Mouse (Mus musculus): ENCODE measurements around the gene Timm8a1. TPM values are rescaled to one million over a fixed set of nuclear protein-coding genes. Genes with fewer than 3 reads are reported as not detected.

Timm8a1 gene
- polyA plus RNA-seq (2014; fragmentation: Nextera tagmentation; extraction: Ambion mirVana): 53.8 and 55.2 TPM in 2 replicates

DNA sequence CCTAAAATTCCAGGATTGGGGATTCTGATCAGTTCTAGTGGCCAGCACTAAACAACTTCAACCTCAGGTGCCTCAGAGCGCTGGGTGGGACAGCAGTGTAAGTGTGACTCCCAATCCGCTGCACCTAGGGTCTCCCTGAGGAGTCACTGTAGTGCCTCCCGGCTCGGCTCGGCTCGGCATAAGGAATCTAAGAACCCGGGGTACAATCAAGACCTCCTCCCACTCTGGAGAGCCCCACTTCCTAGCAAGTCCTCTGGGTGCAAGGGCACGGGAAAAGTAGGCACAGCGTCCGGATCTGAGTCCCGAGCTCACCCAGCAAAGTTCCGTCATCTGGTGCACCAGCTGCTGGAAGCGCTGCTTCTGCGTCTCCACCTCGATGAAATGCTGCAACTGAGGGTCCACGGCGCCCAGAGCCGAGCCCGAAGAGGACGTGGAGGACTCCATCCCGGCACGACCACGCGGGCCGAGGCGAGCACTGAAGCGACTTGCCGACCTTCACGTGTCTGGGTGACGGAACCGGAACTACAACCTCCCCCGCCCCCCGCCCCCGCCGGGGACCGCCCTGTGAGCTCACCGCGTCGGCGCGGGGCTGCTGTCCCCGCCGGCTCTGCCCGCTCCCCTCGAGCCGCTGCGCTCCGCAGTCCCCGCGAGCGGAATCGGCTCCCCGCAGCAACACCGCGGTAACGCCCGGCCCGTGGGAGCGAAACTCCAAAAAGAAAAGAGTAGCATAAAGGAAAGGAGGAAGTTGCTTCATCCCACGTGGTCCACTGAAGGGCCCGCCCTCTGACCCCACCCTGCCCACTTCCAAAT is at the start of gene Timm8a1:
Timm8a1 (minus strand) TSS at position 721 of the 810 bp plus-strand sequence.
- Histone ChIP-seq H3K4me3 (ENCODE audit: low read depth, low read length) (peak within 1 kb of the TSS; percentile 43), H3K9me3 (replicated peaks; ENCODE audit: control insufficient read depth, low read length) (no peaks in the 10 kb centered on the region), H3K27ac (ENCODE audit: low read depth, low read length) (no peak within 1 kb of the TSS; the same call in 1 of the 2 replicates), H3K4me1 (ENCODE audit: control insufficient read depth, insufficient read depth, low read length) (no peaks in the 10 kb centered on the region), H3K9ac (ENCODE audit: low read length) (peak within 1 kb of the TSS; percentile 56), H3K36me3 (ENCODE audit: control insufficient read depth, insufficient read depth, low read length) (0 out of 2 replicates have a peak, but pooled peaks cover 3% of the 10 kb centered on the region), H3K27me3 (replicated peaks; ENCODE audit: control insufficient read depth, insufficient read depth, low read length) (no peaks in the 10 kb centered on the region), H3K4me2 (ENCODE audit: low read length) (peak within 1 kb of the TSS; percentile 57)
- 34% methylated on average over 44 of the region's 61 CpGs for WGBS
- DNase-seq (ENCODE audit: low spot score) (peak; percentile 54), ATAC-seq (peak; percentile 96)

DNA sequence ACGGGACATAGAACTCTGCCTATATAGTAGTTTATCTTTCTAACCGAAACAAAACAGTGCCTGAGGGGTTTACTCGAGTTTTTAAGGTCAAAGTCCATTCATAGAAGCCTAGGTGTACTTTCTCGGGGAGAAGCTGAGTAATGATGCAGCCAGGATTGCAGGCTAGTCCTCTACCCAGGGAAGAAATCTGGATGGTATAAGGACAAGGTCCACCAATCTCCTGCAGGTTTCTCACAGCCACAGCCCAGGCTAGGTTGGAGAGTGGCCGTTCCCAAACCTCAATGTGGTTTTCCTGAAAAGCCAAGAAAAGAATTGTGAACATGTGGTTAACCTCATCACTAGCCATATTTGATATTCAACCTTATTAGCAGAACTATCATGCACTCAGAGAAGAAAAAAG is 48.2 kb upstream of the Timm8a1 start:
- no peaks in the 10 kb centered on the region for H3K27me3 ChIP-seq (replicated peaks; ENCODE audit: control insufficient read depth, insufficient read depth, low read length)
- H3K4me1 ChIP-seq (ENCODE audit: control insufficient read depth, insufficient read depth, low read length): no peaks in the 10 kb centered on the region; the same call in none of the 2 replicates
- ATAC-seq (no peak), DNase-seq (ENCODE audit: low spot score) (no peak)
- no peak overlapping the region for H3K9ac ChIP-seq (ENCODE audit: low read length)
- WGBS: 70% methylated on average over 5 of the region's 5 CpGs
- peaks cover 12% of the 10 kb centered on the region; the same call in 1 of the 2 replicates for H3K36me3 ChIP-seq (ENCODE audit: control insufficient read depth, insufficient read depth, low read length)
- no peaks in the 10 kb centered on the region for H3K9me3 ChIP-seq (replicated peaks; ENCODE audit: control insufficient read depth, low read length)
- H3K4me3 ChIP-seq (ENCODE audit: low read depth, low read length): no peak overlapping the region
- no peak overlapping the region for H3K27ac ChIP-seq (ENCODE audit: low read depth, low read length)
- H3K4me2 ChIP-seq (ENCODE audit: low read length): no peak overlapping the region

DNA sequence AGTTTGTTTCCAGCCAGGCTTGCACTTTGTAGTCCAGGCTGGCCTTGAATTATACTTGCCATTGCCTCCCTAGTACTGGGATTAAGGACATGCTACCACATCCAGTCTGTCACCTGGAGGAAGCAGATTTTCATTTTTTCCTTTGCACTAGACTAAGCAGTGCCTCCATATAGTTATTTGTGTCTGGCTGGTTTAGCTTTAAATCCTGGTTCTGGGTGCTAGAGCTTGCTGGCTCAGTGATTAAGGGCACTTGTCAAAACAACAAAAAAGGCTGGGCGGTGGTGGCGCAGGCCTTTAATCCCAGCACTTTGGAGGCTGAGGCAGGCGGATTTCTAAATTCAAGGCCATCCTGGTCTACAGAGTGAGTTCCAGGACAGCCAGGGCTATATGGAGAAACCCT is 47.3 kb upstream of the Timm8a1 start:
- Histone ChIP-seq H3K27ac (ENCODE audit: low read depth, low read length) (no peak overlapping the region), H3K36me3 (ENCODE audit: control insufficient read depth, insufficient read depth, low read length) (peaks cover 12% of the 10 kb centered on the region; the same call in 1 of the 2 replicates), H3K4me3 (ENCODE audit: low read depth, low read length) (no peak overlapping the region), H3K9ac (ENCODE audit: low read length) (no peak overlapping the region), H3K9me3 (replicated peaks; ENCODE audit: control insufficient read depth, low read length) (no peaks in the 10 kb centered on the region), H3K27me3 (replicated peaks; ENCODE audit: control insufficient read depth, insufficient read depth, low read length) (no peaks in the 10 kb centered on the region), H3K4me2 (ENCODE audit: low read length) (no peak overlapping the region), H3K4me1 (ENCODE audit: control insufficient read depth, insufficient read depth, low read length) (no peaks in the 10 kb centered on the region; the same call in none of the 2 replicates)
- DNase-seq (ENCODE audit: low spot score) (no peak), ATAC-seq (no peak)
- 82% methylated on average over 3 of the region's 3 CpGs for WGBS

DNA sequence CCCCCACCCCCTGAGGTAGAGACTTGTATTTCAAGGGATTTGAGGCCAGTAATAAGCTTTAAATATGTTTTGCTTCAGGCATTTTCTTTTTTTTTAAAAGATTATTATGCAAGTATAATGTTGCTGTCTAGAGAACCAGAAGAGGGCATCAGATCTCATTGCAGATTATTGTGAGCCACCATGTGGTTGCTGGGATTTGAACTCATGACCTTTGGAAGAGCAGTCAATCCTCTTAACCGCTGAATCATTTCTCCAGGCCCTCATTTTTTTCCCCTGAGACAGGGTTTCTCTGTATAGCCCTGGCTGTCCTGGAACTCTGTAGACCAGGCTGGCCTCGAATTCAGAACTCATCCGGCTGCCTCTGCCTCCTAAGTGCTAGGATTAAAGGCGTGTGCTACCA is 46.6 kb upstream of the Timm8a1 start:
- no peak for DNase-seq (ENCODE audit: low spot score)
- H3K36me3 ChIP-seq (ENCODE audit: control insufficient read depth, insufficient read depth, low read length): peaks cover 12% of the 10 kb centered on the region; the same call in 1 of the 2 replicates
- no peaks in the 10 kb centered on the region; the same call in none of the 2 replicates for H3K4me1 ChIP-seq (ENCODE audit: control insufficient read depth, insufficient read depth, low read length)
- ATAC-seq: no peak
- H3K4me3 ChIP-seq (ENCODE audit: low read depth, low read length): no peak overlapping the region
- no peaks in the 10 kb centered on the region for H3K27me3 ChIP-seq (replicated peaks; ENCODE audit: control insufficient read depth, insufficient read depth, low read length)
- WGBS: 86% methylated on average over 4 of the region's 4 CpGs
- H3K9me3 ChIP-seq (replicated peaks; ENCODE audit: control insufficient read depth, low read length): no peaks in the 10 kb centered on the region
- no peak overlapping the region for H3K9ac ChIP-seq (ENCODE audit: low read length)
- H3K4me2 ChIP-seq (ENCODE audit: low read length): no peak overlapping the region
- H3K27ac ChIP-seq (ENCODE audit: low read depth, low read length): no peak overlapping the region

DNA sequence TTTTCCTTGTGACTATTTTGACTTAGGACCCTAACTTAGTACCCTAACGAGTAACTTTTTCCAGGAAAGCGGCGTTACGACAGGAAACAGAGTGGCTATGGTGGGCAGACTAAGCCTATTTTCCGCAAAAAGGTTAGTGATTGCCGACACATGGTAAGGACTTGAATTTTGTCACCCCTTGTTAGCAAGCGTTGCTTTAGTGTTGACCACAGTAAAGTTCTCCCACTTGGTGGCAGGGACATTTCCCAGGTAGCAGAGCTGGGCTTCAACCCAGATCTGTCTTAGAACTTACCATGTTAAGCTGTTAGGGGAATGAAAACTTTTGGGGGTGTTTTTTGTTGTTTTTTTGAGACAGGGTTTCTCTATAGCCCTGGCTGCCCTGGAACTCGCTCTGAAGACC is 44.8 kb upstream of the Timm8a1 start:
- peak overlapping the region; percentile 41 for H3K4me3 ChIP-seq (ENCODE audit: low read depth, low read length)
- H3K4me2 ChIP-seq (ENCODE audit: low read length): peak overlapping the region; percentile 55
- DNase-seq (ENCODE audit: low spot score) (no peak), ATAC-seq (no peak)
- H3K27me3 ChIP-seq (replicated peaks; ENCODE audit: control insufficient read depth, insufficient read depth, low read length): no peaks in the 10 kb centered on the region
- H3K36me3 ChIP-seq (ENCODE audit: control insufficient read depth, insufficient read depth, low read length): peaks cover 12% of the 10 kb centered on the region; the same call in 1 of the 2 replicates
- no peak overlapping the region for H3K27ac ChIP-seq (ENCODE audit: low read depth, low read length)
- peak overlapping the region; percentile 69 for H3K9ac ChIP-seq (ENCODE audit: low read length)
- no peaks in the 10 kb centered on the region for H3K9me3 ChIP-seq (replicated peaks; ENCODE audit: control insufficient read depth, low read length)
- H3K4me1 ChIP-seq (ENCODE audit: control insufficient read depth, insufficient read depth, low read length): no peaks in the 10 kb centered on the region; the same call in none of the 2 replicates
- WGBS: 54% methylated on average over 8 of the region's 8 CpGs

DNA sequence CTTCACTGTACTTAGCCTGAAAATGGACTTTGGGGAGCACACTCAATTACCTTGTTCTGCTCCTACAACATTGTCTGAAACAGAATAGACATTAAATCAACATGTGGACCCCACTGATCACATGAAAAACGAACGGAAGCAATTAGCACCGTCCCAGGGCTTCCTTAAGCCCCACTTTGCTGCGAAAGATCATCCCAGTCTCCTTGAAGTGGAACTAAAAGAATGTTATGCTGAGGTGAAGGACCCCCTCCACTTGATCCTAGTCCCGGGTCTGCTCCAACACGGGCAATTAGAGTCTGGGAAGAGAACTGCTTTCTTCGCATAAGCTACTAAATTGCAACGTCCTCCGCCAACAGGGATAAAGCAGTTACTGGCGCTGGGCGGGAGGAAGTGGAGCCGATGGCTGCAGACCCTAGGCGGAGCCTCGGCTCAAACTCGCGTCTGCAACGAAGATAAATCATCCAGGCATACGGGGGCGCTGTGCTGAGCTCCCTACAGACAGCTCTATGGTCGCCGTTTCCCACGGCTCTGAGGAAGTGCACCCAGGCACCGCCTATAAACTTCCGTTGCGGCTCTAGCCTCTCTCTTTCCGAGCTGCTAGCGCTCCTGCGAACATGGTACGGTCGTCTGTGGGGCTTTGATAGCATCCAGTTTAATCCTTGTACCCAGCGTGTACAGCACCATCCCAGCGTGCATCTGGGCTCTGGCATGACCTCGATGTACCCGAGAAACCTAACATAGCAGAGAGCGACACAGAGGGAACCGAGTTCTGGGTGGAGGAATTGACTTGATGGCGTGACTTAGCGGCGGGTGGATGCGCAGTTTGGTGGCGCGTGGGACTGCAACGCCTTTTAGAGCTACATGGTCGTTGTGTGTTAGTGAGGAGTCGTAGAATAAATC is 43.7 kb upstream of the Timm8a1 start, which contains the start of gene Rpl36a:
Rpl36a (plus strand) TSS at position 552 of the 900 bp plus-strand sequence.
- Histone ChIP-seq H3K27ac (ENCODE audit: low read depth, low read length) (peak within 1 kb of the TSS; percentile 83), H3K4me2 (ENCODE audit: low read length) (peak within 1 kb of the TSS; percentile 55), H3K27me3 (replicated peaks; ENCODE audit: control insufficient read depth, insufficient read depth, low read length) (no peaks in the 10 kb centered on the region), H3K9ac (ENCODE audit: low read length) (peak within 1 kb of the TSS; percentile 69), H3K36me3 (ENCODE audit: control insufficient read depth, insufficient read depth, low read length) (peaks cover 12% of the 10 kb centered on the region; the same call in 1 of the 2 replicates), H3K9me3 (replicated peaks; ENCODE audit: control insufficient read depth, low read length) (no peaks in the 10 kb centered on the region), H3K4me1 (ENCODE audit: control insufficient read depth, insufficient read depth, low read length) (no peaks in the 10 kb centered on the region; the same call in none of the 2 replicates), H3K4me3 (ENCODE audit: low read depth, low read length) (peak within 1 kb of the TSS; percentile 41)
- ATAC-seq: peak; percentile 99
- peak; percentile 96 for DNase-seq (ENCODE audit: low spot score)
- WGBS: 32% methylated on average over 45 of the region's 45 CpGs

DNA sequence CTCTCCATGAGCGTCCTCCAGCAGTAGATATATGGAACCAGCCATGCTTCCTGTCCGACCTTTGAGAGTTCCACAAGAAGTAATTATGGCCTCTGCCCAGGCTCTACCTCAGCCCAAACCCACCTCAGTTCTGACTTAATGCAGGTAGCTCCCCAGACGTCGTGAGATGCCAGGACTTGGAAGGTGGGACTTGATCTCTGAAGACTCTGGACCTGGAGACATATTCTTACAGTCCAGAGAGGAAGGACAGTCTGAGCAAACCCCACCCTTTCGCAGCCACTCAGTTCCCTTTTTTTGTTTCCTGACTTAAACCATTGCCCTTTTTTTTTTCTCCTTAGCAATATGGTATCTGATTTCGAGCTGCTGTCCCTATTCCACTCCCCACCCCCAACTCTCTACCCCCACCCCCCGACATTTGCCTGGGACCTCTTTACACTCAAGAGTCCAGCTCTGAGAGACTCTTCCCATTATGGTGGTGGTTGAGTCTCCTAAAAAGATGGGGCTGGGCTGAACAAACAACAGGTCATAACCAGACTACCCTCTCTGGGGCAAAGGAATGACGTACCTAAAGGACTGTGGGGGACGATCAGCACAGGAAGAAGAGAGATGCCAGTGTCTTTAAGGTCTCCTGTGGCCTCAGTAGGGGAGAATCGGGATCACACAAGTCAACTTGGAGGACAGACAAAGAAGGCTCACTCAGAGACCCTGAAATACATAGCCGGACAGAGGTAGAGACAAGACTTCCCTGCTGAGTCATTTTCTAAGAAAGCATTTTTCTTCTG is 41.4 kb upstream of the Timm8a1 start, which contains the start of gene Btk:
Btk (minus strand) TSS at position 683 of the 782 bp plus-strand sequence.
- no peak within 1 kb of the TSS for H3K4me3 ChIP-seq (ENCODE audit: low read depth, low read length)
- DNase-seq (ENCODE audit: low spot score): no peak
- H3K9ac ChIP-seq (ENCODE audit: low read length): no peak within 1 kb of the TSS
- H3K27me3 ChIP-seq (replicated peaks; ENCODE audit: control insufficient read depth, insufficient read depth, low read length): no peaks in the 10 kb centered on the region
- no peaks in the 10 kb centered on the region for H3K36me3 ChIP-seq (ENCODE audit: control insufficient read depth, insufficient read depth, low read length)
- ATAC-seq: no peak
- H3K4me1 ChIP-seq (ENCODE audit: control insufficient read depth, insufficient read depth, low read length): no peaks in the 10 kb centered on the region; the same call in none of the 2 replicates
- H3K27ac ChIP-seq (ENCODE audit: low read depth, low read length): no peak within 1 kb of the TSS
- H3K9me3 ChIP-seq (replicated peaks; ENCODE audit: control insufficient read depth, low read length): no peaks in the 10 kb centered on the region
- no peak within 1 kb of the TSS for H3K4me2 ChIP-seq (ENCODE audit: low read length)
- 80% methylated on average over 11 of the region's 11 CpGs for WGBS

DNA sequence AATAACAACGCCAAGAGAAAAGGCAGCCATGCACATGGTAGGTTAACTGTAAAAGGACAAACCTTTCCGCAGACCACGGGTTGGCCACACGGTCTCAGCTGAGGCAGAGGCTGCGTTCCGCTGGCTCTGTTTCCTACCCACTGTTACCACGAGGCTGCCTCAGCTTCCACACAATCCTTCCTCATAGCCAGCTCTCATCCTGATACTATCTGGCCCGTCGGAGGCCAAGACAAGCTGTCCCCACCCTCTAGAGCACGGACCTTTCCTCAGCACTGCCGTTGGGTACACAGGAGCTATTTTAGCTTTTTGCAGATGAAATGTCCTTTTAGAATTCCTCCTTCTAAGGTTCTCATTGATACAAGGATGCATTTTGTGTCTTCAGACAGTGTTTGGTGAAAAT is 40.6 kb upstream of the Timm8a1 start:
- H3K27ac ChIP-seq (ENCODE audit: low read depth, low read length): no peak overlapping the region
- 85% methylated on average over 11 of the region's 11 CpGs for WGBS
- no peaks in the 10 kb centered on the region for H3K36me3 ChIP-seq (ENCODE audit: control insufficient read depth, insufficient read depth, low read length)
- no peaks in the 10 kb centered on the region for H3K27me3 ChIP-seq (replicated peaks; ENCODE audit: control insufficient read depth, insufficient read depth, low read length)
- no peaks in the 10 kb centered on the region; the same call in none of the 2 replicates for H3K4me1 ChIP-seq (ENCODE audit: control insufficient read depth, insufficient read depth, low read length)
- no peaks in the 10 kb centered on the region for H3K9me3 ChIP-seq (replicated peaks; ENCODE audit: control insufficient read depth, low read length)
- no peak overlapping the region for H3K4me2 ChIP-seq (ENCODE audit: low read length)
- DNase-seq (ENCODE audit: low spot score): no peak
- no peak for ATAC-seq
- no peak overlapping the region for H3K9ac ChIP-seq (ENCODE audit: low read length)
- no peak overlapping the region for H3K4me3 ChIP-seq (ENCODE audit: low read depth, low read length)
